Mouse (Mus musculus): ENCODE data around the gene Ylpm1. TPM values are rescaled to one million over a fixed set of nuclear protein-coding genes. Genes with fewer than 3 reads are reported as not detected.

Gene Ylpm1
- polyA plus RNA-seq, 1 experiment: 16.6 TPM

GRCm38 (mm10) chr12:85077100-85077499 lies 81.0 kb downstream of the Ylpm1 start:
- Histone ChIP-seq H3K4me3 (ENCODE audit: insufficient read depth, poor library complexity, severe bottlenecking) (no peak overlapping the region), H3K27me3 (ENCODE audit: control insufficient read depth, insufficient read depth, insufficient read length) (no peaks in the 10 kb centered on the region), H3K79me3 (ENCODE audit: low read depth) (no peaks in the 10 kb centered on the region), H3K36me3 (ENCODE audit: control insufficient read depth, insufficient read depth) (peaks cover 45% of the 10 kb centered on the region), H3K79me2 (ENCODE audit: control insufficient read depth, insufficient read depth) (no peaks in the 10 kb centered on the region), H3ac (ENCODE audit: control insufficient read depth, insufficient read length, low read depth) (no peak overlapping the region)
- TF ChIP-seq MYOG (IDR thresholded peaks at IDR 0.05; ENCODE audit: control insufficient read depth, extremely low read depth, insufficient read length): no peak
- no peak for TF ChIP-seq CEBPB (IDR thresholded peaks at IDR 0.05; ENCODE audit: low read depth)
- no peak for TF ChIP-seq CTCF (IDR thresholded peaks at IDR 0.05; ENCODE audit: control insufficient read depth, insufficient read depth, insufficient read length)
- no peak for TF ChIP-seq USF1 (IDR thresholded peaks at IDR 0.05; ENCODE audit: low read depth)

- no peak for TF ChIP-seq CEBPB (IDR thresholded peaks at IDR 0.05; ENCODE audit: low read depth)
- TF ChIP-seq USF1 (IDR thresholded peaks at IDR 0.05; ENCODE audit: low read depth): no peak
- no peak for TF ChIP-seq FOSL1 (IDR thresholded peaks at IDR 0.05; ENCODE audit: insufficient read depth, low read length, poor library complexity, severe bottlenecking)
- no peak for TF ChIP-seq MAX (IDR thresholded peaks at IDR 0.05)
- no peak for TF ChIP-seq MYOD1 (IDR thresholded peaks at IDR 0.05; ENCODE audit: control insufficient read depth, insufficient read length, low read depth)
- TF ChIP-seq MYOG (IDR thresholded peaks at IDR 0.05; ENCODE audit: control insufficient read depth, extremely low read depth, insufficient read length): no peak
- no peak for TF ChIP-seq CTCF (IDR thresholded peaks at IDR 0.05; ENCODE audit: control insufficient read depth, insufficient read depth, insufficient read length)
- H3K36me3 ChIP-seq (ENCODE audit: control insufficient read depth, insufficient read depth): peaks cover 18% of the 10 kb centered on the region
Observed at GRCm38 (mm10) chr12:85084257-85084656, 88.1 kb downstream of the Ylpm1 start.

GRCm38 (mm10) chr12:85084941-85085340 lies 88.8 kb downstream of the Ylpm1 start:
- Histone ChIP-seq H3K79me3 (ENCODE audit: low read depth) (no peaks in the 10 kb centered on the region), H3K79me2 (ENCODE audit: control insufficient read depth, insufficient read depth) (no peaks in the 10 kb centered on the region), H3K27me3 (ENCODE audit: control insufficient read depth, insufficient read depth, insufficient read length) (no peaks in the 10 kb centered on the region), H3K4me3 (ENCODE audit: insufficient read depth, poor library complexity, severe bottlenecking) (no peak overlapping the region), H3ac (ENCODE audit: control insufficient read depth, insufficient read length, low read depth) (no peak overlapping the region), H3K36me3 (ENCODE audit: control insufficient read depth, insufficient read depth) (peaks cover 19% of the 10 kb centered on the region)
- TF ChIP-seq MAX (IDR thresholded peaks at IDR 0.05) (no peak), MYOD1 (IDR thresholded peaks at IDR 0.05; ENCODE audit: control insufficient read depth, insufficient read length, low read depth) (no peak), FOSL1 (IDR thresholded peaks at IDR 0.05; ENCODE audit: insufficient read depth, low read length, poor library complexity, severe bottlenecking) (no peak), MYOG (IDR thresholded peaks at IDR 0.05; ENCODE audit: control insufficient read depth, extremely low read depth, insufficient read length) (no peak), USF1 (IDR thresholded peaks at IDR 0.05; ENCODE audit: low read depth) (no peak), CEBPB (IDR thresholded peaks at IDR 0.05; ENCODE audit: low read depth) (no peak), CTCF (IDR thresholded peaks at IDR 0.05; ENCODE audit: control insufficient read depth, insufficient read depth, insufficient read length) (no peak)

More at GRCm38 (mm10) chr12:85084257-85084656, 88.1 kb downstream of the Ylpm1 start:
- no peak overlapping the region for H3K4me3 ChIP-seq (ENCODE audit: insufficient read depth, poor library complexity, severe bottlenecking)
- H3ac ChIP-seq (ENCODE audit: control insufficient read depth, insufficient read length, low read depth): no peak overlapping the region
- no peaks in the 10 kb centered on the region for H3K27me3 ChIP-seq (ENCODE audit: control insufficient read depth, insufficient read depth, insufficient read length)
- no peaks in the 10 kb centered on the region for H3K79me3 ChIP-seq (ENCODE audit: low read depth)
- H3K79me2 ChIP-seq (ENCODE audit: control insufficient read depth, insufficient read depth): no peaks in the 10 kb centered on the region

- no peak for TF ChIP-seq MYOG (IDR thresholded peaks at IDR 0.05; ENCODE audit: control insufficient read depth, extremely low read depth, insufficient read length)
- TF ChIP-seq MYOD1 (IDR thresholded peaks at IDR 0.05; ENCODE audit: control insufficient read depth, insufficient read length, low read depth): no peak
- TF ChIP-seq CTCF (IDR thresholded peaks at IDR 0.05; ENCODE audit: control insufficient read depth, insufficient read depth, insufficient read length): no peak
- TF ChIP-seq FOSL1 (IDR thresholded peaks at IDR 0.05; ENCODE audit: insufficient read depth, low read length, poor library complexity, severe bottlenecking): no peak
- no peak for TF ChIP-seq MAX (IDR thresholded peaks at IDR 0.05)
- TF ChIP-seq USF1 (IDR thresholded peaks at IDR 0.05; ENCODE audit: low read depth): no peak
- TF ChIP-seq CEBPB (IDR thresholded peaks at IDR 0.05; ENCODE audit: low read depth): no peak
- no peaks in the 10 kb centered on the region for H3K79me2 ChIP-seq (ENCODE audit: control insufficient read depth, insufficient read depth)
- peaks cover 19% of the 10 kb centered on the region for H3K36me3 ChIP-seq (ENCODE audit: control insufficient read depth, insufficient read depth)
- H3K79me3 ChIP-seq (ENCODE audit: low read depth): no peaks in the 10 kb centered on the region
- no peaks in the 10 kb centered on the region for H3K27me3 ChIP-seq (ENCODE audit: control insufficient read depth, insufficient read depth, insufficient read length)
- H3ac ChIP-seq (ENCODE audit: control insufficient read depth, insufficient read length, low read depth): no peak overlapping the region
- H3K4me3 ChIP-seq (ENCODE audit: insufficient read depth, poor library complexity, severe bottlenecking): no peak overlapping the region
Observed at GRCm38 (mm10) chr12:85087845-85088244, 91.7 kb downstream of the Ylpm1 start.

- TF ChIP-seq USF1 (IDR thresholded peaks at IDR 0.05; ENCODE audit: low read depth): no peak
- no peak for TF ChIP-seq CTCF (IDR thresholded peaks at IDR 0.05; ENCODE audit: control insufficient read depth, insufficient read depth, insufficient read length)
- no peak for TF ChIP-seq CEBPB (IDR thresholded peaks at IDR 0.05; ENCODE audit: low read depth)
- TF ChIP-seq MAX (IDR thresholded peaks at IDR 0.05): no peak
- no peak for TF ChIP-seq FOSL1 (IDR thresholded peaks at IDR 0.05; ENCODE audit: insufficient read depth, low read length, poor library complexity, severe bottlenecking)
- no peak for TF ChIP-seq MYOD1 (IDR thresholded peaks at IDR 0.05; ENCODE audit: control insufficient read depth, insufficient read length, low read depth)
- no peak for TF ChIP-seq MYOG (IDR thresholded peaks at IDR 0.05; ENCODE audit: control insufficient read depth, extremely low read depth, insufficient read length)
- Histone ChIP-seq H3K4me3 (ENCODE audit: insufficient read depth, poor library complexity, severe bottlenecking) (no peak overlapping the region), H3ac (ENCODE audit: control insufficient read depth, insufficient read length, low read depth) (no peak overlapping the region), H3K36me3 (ENCODE audit: control insufficient read depth, insufficient read depth) (peaks cover 19% of the 10 kb centered on the region), H3K79me2 (ENCODE audit: control insufficient read depth, insufficient read depth) (no peaks in the 10 kb centered on the region), H3K79me3 (ENCODE audit: low read depth) (no peaks in the 10 kb centered on the region), H3K27me3 (ENCODE audit: control insufficient read depth, insufficient read depth, insufficient read length) (no peaks in the 10 kb centered on the region)
Observed at GRCm38 (mm10) chr12:85091190-85091589, 95.1 kb downstream of the Ylpm1 start.

GRCm38 (mm10) chr12:85092214-85092613 lies 96.1 kb downstream of the Ylpm1 start:
- H3K4me3 ChIP-seq (ENCODE audit: insufficient read depth, poor library complexity, severe bottlenecking): no peak overlapping the region
- H3K27me3 ChIP-seq (ENCODE audit: control insufficient read depth, insufficient read depth, insufficient read length): no peaks in the 10 kb centered on the region
- no peaks in the 10 kb centered on the region for H3K79me3 ChIP-seq (ENCODE audit: low read depth)
- no peaks in the 10 kb centered on the region for H3K79me2 ChIP-seq (ENCODE audit: control insufficient read depth, insufficient read depth)
- no peak overlapping the region for H3ac ChIP-seq (ENCODE audit: control insufficient read depth, insufficient read length, low read depth)
- peaks cover 19% of the 10 kb centered on the region for H3K36me3 ChIP-seq (ENCODE audit: control insufficient read depth, insufficient read depth)
- TF ChIP-seq FOSL1 (IDR thresholded peaks at IDR 0.05; ENCODE audit: insufficient read depth, low read length, poor library complexity, severe bottlenecking): no peak
- TF ChIP-seq CTCF (IDR thresholded peaks at IDR 0.05; ENCODE audit: control insufficient read depth, insufficient read depth, insufficient read length): peak; percentile 42

Measured in C2C12 (cell line).